Mouse (Mus musculus) urinary bladder, postnatal 25 days (tissue): ENCODE measurements at regions not wholly inside any gene's neighbourhood (a gene's known extent, or its start where the extent isn't known, plus 50 kb on each side); places are given as distances from the start of the nearest gene placed in this dataset.

Experiments used
- DNase-seq: peaks from one replicate; pipeline ENCODE4 v3.0.0; 2022; ENCODE audit warnings: low spot score

DNA sequence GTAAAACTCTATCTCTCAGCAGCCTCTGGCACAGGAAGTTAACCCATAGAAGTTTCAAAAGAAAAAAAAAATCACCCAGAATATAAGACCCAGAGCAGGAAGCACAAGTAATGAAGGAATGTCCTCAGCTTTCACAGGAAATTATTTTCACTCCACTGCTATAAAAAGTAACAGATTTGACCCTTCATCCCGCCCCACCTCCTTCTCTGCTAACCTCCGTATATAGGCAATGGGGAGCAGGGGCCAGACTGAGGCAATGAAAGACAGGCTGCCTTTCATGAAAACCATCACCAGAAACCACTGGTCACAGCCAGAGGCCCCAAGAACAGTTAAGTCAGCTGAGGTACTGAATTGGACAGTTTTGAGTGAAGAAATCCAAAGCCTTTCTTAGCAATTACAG lies 654.9 kb downstream of the Gsdmc2 start:
- no peak for DNase-seq

DNA sequence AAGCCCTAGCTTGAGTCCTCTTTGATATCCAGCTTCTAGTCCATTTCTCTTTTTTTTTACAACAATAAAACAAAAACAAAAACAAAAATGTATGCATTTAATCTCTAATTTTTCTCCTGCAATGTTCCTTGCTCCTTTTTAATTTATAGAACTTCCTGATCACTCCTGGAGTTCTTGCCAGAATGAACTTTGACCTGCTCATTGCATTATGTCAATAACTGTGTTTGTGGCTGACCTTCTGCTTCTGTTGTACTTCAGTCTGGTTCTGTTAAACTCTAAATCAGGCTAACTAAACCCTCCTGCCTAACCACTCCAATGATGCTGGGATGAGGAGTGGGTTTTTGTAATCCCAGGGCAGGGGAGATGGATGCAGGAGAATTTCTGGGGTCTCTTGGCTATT lies 674.0 kb downstream of the Gsdmc2 start:
- no peak for DNase-seq

GRCm38 (mm10) chr15:63170171-63170570 lies 674.8 kb downstream of the Gsdmc2 start:
- DNase-seq, result no peak

- no peak for DNase-seq
Measured at GRCm38 (mm10) chr15:63166411-63166810, 678.6 kb downstream of the Gsdmc2 start.

DNA sequence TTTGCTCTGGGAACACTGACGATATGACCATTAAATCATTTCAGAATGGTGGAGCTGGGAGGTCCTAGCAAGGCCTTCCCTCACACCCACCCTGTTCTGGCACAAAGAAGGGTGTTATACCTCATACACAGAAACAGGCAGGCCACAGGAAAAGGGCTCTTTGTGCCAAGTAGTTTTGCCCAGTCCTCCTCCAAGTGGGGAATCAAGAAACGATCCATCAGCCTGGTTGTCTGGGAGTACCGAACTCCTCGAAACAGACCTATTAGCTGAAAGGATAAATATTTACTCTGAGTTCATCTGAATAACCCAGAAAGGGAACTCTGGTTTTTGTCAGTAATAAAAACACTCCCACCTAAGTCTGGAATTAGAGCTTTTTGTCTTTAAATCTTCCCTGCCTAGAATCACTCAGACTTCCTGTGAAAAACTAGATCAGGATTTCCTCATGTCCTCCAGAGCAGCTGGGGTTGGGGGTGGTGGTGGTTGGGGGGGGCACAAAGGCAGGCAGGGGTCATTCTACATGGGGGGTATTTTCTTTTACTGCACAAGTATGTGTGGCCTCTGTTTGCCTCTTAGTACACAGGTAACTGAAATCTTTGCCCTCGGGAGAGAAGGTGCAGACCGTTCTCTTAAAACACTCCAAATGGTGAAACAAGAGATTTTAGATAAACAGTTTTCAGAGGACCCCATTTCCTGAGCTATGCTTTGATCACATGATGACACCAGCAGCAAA lies 681.3 kb downstream of the Gsdmc2 start:
- DNase-seq, result peak; percentile 2

DNA sequence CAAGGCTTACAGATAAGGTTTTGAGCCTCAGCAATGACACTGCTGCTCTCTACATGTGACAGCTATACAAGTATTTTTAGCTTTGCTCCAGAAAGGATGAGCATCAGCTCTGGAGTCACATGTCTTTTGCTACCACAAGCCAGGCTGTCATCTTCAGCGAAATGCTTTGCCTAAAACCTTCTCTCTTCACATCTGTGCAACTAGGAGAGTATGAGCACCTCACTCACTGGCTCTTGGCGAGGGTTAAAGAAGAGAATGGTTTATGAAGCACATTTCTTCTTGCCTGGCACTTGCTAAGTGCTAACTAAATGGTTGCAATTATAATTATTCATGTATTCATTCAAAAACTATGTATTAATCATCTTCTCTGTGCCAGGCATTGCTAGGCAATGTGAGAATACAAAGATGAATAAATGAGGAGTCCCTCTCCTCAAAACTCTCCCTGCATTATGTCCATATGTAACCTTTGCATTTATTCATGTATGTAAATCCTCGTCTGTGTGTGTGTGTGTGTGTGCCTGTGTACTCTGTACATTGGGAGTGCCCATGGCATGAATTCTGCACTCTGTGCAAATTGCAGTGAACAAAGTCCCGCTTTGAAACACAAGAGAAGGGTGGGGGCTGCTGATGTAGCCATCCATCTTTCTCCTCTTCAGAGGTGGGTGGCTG lies 682.0 kb downstream of the Gsdmc2 start:
- DNase-seq, result no peak

- DNase-seq, result no peak
Measured at GRCm38 (mm10) chr15:63123123-63123688, 721.8 kb downstream of the Gsdmc2 start.

DNA sequence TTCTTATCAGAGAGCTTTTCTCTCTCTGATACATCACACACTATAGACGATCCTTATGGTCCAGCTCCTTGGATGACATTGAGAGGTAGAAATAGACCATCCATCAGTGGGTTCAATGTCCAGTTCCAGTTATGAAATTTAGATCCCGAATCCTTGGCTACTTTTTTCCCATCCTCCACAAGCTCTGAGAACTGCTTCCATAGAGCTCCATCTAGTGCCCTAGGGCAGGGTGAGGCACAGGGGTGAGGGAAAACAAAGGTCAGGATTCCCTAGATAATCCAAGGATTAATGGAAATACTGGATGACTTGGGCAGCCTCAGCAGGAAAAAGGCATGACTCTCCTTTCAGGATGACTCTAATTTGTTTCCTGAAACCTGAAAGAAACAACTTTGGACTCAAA lies 732.1 kb downstream of the Gsdmc2 start:
- no peak for DNase-seq

DNA sequence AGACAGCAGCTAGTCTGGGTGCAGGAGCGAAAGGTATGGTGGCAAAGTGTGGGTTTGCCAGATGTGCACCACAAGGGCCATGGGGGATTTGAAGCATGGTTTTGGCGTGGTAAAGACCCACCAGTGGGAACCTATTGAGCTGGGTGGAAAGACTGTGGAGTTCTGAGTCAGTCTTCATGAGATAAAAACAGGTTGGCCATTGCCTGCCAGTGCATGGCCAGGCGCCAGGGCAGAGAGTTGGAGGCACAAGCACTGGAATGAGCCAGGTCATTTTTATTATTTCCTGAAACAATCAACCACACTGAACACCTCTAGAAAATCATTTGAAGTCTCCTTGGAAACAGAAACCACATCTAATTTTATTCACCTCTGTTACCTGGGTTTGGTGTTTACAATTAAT lies 744.9 kb downstream of the Gsdmc2 start:
- DNase-seq, result no peak

GRCm38 (mm10) chr15:63081972-63082371 lies 763.0 kb downstream of the Gsdmc2 start:
- no peak for DNase-seq

GRCm38 (mm10) chr15:63079825-63080224 lies 765.2 kb downstream of the Gsdmc2 start:
- DNase-seq, result no peak

DNA sequence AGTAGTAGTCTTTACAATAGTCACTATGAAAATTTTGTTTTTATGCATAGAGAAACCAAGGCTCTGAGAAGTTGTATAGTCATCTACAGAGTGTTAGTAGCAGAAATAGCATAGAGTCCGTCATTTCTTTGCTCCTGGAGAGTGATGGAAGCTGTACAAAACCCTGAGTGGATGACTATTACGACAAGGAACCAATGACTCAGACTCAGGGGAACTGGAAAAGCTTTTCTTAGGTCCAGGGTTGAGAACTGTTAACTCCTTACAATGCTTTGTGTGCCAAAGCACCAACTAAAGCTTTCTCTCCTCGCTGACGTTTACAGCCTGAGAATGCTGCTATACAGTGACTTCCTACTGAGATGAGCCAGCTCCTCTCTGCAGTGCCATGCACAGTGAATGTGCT lies 773.1 kb downstream of the Gsdmc2 start:
- DNase-seq, result no peak

DNA sequence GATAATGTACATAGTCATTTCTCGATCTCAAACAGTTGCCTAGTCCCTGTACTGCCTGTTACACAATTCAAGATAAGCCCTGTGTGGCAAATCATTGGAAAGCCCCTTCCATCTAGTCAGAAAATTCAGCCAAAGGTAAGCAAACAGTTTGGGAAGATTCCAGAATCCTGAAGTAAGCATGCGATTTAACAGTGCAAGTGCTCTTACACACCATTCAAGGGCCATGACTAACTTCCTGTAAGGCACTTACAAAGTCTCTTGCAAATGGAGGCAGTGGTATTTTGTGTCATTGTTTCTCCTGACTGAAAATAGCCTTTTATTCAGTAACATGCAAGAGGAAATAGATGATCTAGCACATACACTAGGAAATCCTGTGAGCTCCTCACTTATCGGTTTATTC lies 777.9 kb downstream of the Gsdmc2 start:
- DNase-seq, result no peak

DNA sequence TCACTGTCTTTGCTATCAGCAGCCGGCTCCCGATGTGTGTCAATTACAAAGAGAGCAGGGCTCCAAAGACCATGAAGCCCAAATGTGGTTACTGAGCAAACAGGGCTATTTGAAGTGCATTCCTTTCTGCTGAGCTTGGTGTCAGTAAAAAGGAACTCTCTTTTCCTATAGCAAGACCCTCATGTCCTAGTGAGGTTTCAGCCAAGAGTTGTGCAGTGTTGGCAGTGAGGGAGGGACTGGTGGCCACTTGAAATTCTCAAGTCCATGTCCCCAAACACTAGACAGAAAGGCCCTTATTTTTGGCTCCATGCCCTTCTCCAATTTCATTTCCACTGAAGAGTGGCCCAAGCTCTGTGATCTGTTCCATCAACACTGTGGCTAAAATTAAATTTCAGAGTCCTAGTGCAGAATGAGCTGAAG lies 778.9 kb downstream of the Gsdmc2 start:
- DNase-seq, result no peak

DNA sequence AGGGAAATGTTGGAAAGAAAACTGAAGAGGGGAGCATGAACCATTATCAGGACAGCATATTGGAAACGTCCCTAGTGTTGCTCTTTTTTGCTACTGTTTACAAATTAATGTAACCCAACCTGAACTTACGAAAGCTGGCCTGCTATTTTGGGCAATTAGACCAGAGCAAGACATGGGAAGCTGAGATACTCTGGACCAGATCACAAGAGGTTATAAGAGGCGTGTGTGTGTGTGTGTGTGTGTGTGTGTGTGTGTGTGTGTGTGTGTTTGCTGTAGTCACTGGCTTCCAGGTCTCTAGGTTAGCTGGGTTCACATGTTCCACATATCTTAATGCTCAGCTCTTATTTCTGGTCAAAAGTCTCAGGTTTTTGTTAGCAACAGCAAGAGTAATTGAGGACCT lies 783.1 kb downstream of the Gsdmc2 start:
- DNase-seq, result no peak

DNA sequence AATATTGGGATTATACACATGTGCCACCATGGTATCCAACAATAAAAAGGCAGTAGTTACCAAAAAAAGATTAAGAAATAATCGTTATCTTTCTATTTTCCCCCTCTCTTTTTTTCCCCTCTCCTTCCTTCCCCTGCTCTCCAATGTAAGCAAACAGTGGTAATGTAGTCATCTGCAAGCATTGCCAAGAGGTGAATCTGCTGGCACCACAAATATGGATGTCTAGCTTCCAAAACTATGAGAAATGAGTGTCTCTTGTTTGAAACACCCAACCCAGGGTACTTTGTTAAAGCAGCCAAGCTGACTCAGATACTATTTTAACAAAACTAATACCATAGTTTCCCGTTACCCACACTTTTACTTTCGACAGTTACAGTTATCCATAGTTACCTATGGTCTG lies 784.2 kb downstream of the Gsdmc2 start:
- no peak for DNase-seq

- DNase-seq, result no peak
Measured at GRCm38 (mm10) chr15:63052570-63053255, 792.3 kb downstream of the Gsdmc2 start.

DNA sequence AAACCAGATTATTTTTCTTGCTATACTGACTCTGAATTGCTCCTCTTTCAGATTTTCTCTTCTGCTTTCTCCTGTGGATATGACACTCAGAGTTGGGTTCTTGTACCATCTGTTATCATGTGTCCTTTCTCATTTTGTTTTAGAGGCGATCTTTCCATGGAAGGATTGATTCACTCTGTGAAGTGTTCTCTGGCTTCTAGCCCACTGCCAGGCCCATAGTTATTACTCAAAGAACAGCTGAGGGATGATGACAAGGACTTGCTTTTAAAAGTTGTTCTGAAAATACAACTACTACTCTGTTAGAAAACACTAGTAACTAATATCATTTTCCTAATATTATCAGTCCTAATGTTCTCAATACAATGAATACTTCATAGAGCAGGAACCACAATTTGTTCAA lies 794.9 kb downstream of the Gsdmc2 start:
- DNase-seq, result no peak

- no peak for DNase-seq
Measured at GRCm38 (mm10) chr15:63042367-63042766, 802.6 kb downstream of the Gsdmc2 start.

DNA sequence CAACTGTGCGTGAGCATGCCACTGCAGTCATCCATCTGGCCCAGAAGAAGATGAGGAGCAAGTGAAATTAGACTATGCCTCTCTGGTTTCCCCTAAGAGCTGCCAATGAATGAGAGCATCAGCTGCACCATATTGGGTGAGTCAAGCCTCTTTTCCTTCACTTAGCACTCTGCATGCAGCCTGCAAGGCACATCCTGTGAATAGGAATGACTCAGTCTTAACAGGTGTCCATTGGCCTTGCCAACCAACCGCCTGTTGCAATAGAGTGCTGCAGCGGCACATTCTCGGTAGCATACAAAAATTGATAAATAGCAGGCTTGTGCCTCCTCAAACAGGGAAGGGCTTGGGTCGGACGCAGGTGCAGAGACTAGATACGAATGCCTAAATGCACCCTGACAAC lies 808.7 kb downstream of the Gsdmc2 start:
- DNase-seq, result no peak

GRCm38 (mm10) chr15:63020826-63021225 lies 824.2 kb downstream of the Gsdmc2 start:
- no peak for DNase-seq

DNA sequence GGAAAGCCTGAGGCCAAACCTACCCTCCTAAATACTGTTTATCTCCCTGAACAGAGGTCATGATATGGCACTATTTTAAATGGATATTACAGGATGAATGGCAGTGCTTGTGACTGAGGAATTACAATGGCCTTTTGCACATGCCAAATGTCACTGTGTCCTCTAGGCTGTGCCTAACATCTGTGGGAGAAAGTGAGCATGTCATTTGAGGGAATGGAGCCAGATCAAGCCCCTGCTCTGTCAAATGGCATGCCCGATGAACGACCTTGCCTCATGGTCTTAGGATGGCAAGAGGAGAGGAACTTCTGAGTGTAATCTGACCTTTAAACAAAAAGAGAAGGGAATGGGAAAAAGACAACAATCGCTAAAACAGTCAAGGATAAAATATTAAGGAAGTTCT lies 827.0 kb downstream of the Gsdmc2 start:
- no peak for DNase-seq
